10 mouse cellular contexts compared by ENCODE assay signal in the genomic region with DNA sequence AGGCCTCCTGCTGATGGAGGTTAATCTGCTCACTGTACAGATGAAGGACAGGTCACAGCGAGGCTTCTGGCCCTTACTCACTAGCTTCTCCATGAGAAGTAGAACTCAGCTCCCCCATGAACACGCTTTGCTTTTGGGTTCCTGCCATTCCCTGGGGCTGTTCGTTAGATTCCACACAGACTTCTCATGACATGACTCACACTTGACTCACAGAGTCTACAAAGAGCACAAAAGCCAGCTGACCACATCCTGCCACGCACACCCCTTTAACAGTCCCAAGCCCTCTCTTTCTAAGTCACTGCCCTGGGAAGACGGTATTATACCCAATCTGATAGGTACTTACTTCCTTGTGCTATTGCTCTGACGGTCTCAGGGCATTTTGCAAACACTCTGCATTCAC.
DNase-seq lines count a peak whose midpoint lies in the region; ATAC-seq and TF ChIP-seq lines count a peak whose summit lies in the region.
"Had no signal": no experiment of that assay in that cellular context is flagged by ENCODE, and none has a peak within 500 bp of the region (broad histone marks: within the 10 kb centered on the region; RNA-seq: fewer than 3 reads in every experiment).

No protein-coding gene starts in this region.

- no peak overlapping the region for H3K27ac ChIP-seq in kidney, adult 2 months (ENCODE audit: insufficient read depth, low read depth, low read length)
- no peak overlapping the region for H3K27ac ChIP-seq in kidney, embryonic 15.5 days
- no peak overlapping the region for H3K27ac ChIP-seq in ES-E14 (ENCODE audit: insufficient read depth, low read depth, low read length, poor library complexity, severe bottlenecking)
- H3K27ac ChIP-seq in embryonic fibroblast, embryonic 13.5 days (ENCODE audit: insufficient read depth, low read length), result peak overlapping the region; percentile 97
- H3K27ac ChIP-seq: layer of hippocampus, adult 2 months had no signal

- no peak for TF ChIP-seq CTCF in kidney, adult 2 months (conservative IDR thresholded peaks at IDR 0.05; ENCODE audit: insufficient read depth, insufficient read length, low read depth, low read length)
- no peak for TF ChIP-seq CTCF in embryonic fibroblast, embryonic 13.5 days (IDR thresholded peaks at IDR 0.05; ENCODE audit: borderline replicate concordance, insufficient read depth, low read length)

- peak; percentile 10 for DNase-seq in kidney, adult 2 months
- peak; percentile 11 for DNase-seq in ES-E14 (ENCODE audit: low read depth, low spot score)
- DNase-seq in frontal cortex, postnatal 14 days (ENCODE audit: low spot score in 2 of 2), result no peak
- DNase-seq in layer of hippocampus, adult 9-10 months (ENCODE audit: low spot score), result no peak

- H3K9me3 ChIP-seq in kidney, embryonic 15.5 days (replicated peaks), result no peaks in the 10 kb centered on the region
- no peaks in the 10 kb centered on the region for H3K9me3 ChIP-seq in ES-E14 (ENCODE audit: control insufficient read depth, insufficient read depth, low read depth, low read length)
- H3K9me3 ChIP-seq: megakaryocyte, embryonic 14.5 days had no signal

- no peak overlapping the region for H3K4me2 ChIP-seq in kidney, embryonic 15.5 days

- no peak for ATAC-seq in kidney, embryonic 15.5 days (replicated peaks; ENCODE audit: low FRiP score)
- peak; percentile 54 for ATAC-seq in megakaryocyte progenitor cell, adult 5-6 weeks (replicated peaks; ENCODE audit: poor library complexity)
- ATAC-seq in megakaryocyte-erythroid progenitor cell, adult 5-6 weeks (replicated peaks; ENCODE audit: low FRiP score, low TSS enrichment, poor library complexity, severe bottlenecking), result no peak

- in situ Hi-C loops in ES-E14 (cut with MboI; ENCODE audit: low sequenced_read_pairs in 2 of 2, unreplicated experiment in 2 of 2), result no loop called here

- no peak for TF ChIP-seq POLR2A in kidney, adult 2 months (IDR thresholded peaks at IDR 0.05; ENCODE audit: low read depth, low read length)
- TF ChIP-seq POLR2A in embryonic fibroblast, embryonic 13.5 days (IDR thresholded peaks at IDR 0.05; ENCODE audit: low read depth, low read length), result no peak

- no peak overlapping the region for H3K9ac ChIP-seq in kidney, embryonic 15.5 days
- H3K9ac ChIP-seq in ES-E14 (ENCODE audit: insufficient read depth, low read depth, low read length, poor library complexity, severe bottlenecking), result no peak overlapping the region

- no peaks in the 10 kb centered on the region for H3K4me1 ChIP-seq in kidney, adult 2 months (ENCODE audit: control insufficient read depth, insufficient read depth, low read length)
- no peaks in the 10 kb centered on the region; the same call in 1 of the 2 replicates for H3K4me1 ChIP-seq in kidney, embryonic 15.5 days
- no peaks in the 10 kb centered on the region for H3K4me1 ChIP-seq in ES-E14 (ENCODE audit: control insufficient read depth in 2 of 2, insufficient read depth in 2 of 2, low read length in 2 of 2, poor library complexity in 1 of 2)
- H3K4me1 ChIP-seq in embryonic fibroblast, embryonic 13.5 days (ENCODE audit: control insufficient read depth, insufficient read depth, low read length), result peaks cover 5% of the 10 kb centered on the region

- H3K36me3 ChIP-seq in kidney, adult 2 months (ENCODE audit: control insufficient read depth, insufficient read depth, low read length), result no peaks in the 10 kb centered on the region
- no peaks in the 10 kb centered on the region for H3K36me3 ChIP-seq in kidney, embryonic 15.5 days
- H3K36me3 ChIP-seq in ES-E14 (ENCODE audit: control insufficient read depth, insufficient read depth, low read length, poor library complexity, severe bottlenecking), result no peaks in the 10 kb centered on the region

- 53% methylated on average over 6 of the region's 6 CpGs for WGBS in kidney, adult 2 months
- WGBS in kidney, embryonic 15.5 days, result 61% methylated on average over 6 of the region's 6 CpGs

- no peaks in the 10 kb centered on the region for H3K27me3 ChIP-seq in kidney, adult 2 months (replicated peaks; ENCODE audit: control insufficient read depth, insufficient read depth, low read length)
- H3K27me3 ChIP-seq in kidney, embryonic 15.5 days, result no peaks in the 10 kb centered on the region
- H3K27me3 ChIP-seq: megakaryocyte, embryonic 14.5 days had no signal

- no peak overlapping the region for H3K4me3 ChIP-seq in kidney, adult 2 months (ENCODE audit: insufficient read depth, low read depth, low read length)
- no peak overlapping the region for H3K4me3 ChIP-seq in kidney, embryonic 15.5 days (replicated peaks)
- no peak overlapping the region for H3K4me3 ChIP-seq in ES-E14 (ENCODE audit: insufficient read depth in 1 of 2, low read depth in 1 of 2, low read length in 2 of 2, poor library complexity in 1 of 2, severe bottlenecking in 1 of 2)
- H3K4me3 ChIP-seq in embryonic fibroblast, embryonic 13.5 days (ENCODE audit: insufficient read depth, low read length), result no peak overlapping the region
- H3K4me3 ChIP-seq: layer of hippocampus, adult 2 months; megakaryocyte, embryonic 14.5 days had no signal

TF ChIP-seq in ES-E14, 5 proteins besides CTCF, POLR2A, EP300 and RAD21:
- TF ChIP-seq MAFK (IDR thresholded peaks at IDR 0.05; ENCODE audit: insufficient read depth, low read depth, low read length) (no peak), CHD2 (IDR thresholded peaks at IDR 0.05; ENCODE audit: low read depth, low read length) (no peak), ZNF384 (IDR thresholded peaks at IDR 0.05; ENCODE audit: low read depth, low read length) (no peak), ZC3H11A (IDR thresholded peaks at IDR 0.05; ENCODE audit: borderline replicate concordance, low read depth, low read length) (no peak), HCFC1 (IDR thresholded peaks at IDR 0.05; ENCODE audit: borderline replicate concordance, insufficient read depth, low read length) (no peak)

Comparison
In these comparisons a context has a peak if more than half of its experiments do, and no peak if none do; other contexts are left out.
1. DNase-seq: peak in kidney, adult 2 months (single experiment) and ES-E14 (single experiment); none in frontal cortex, postnatal 14 days (0 of 2) and layer of hippocampus, adult 9-10 months (single experiment).